Mouse (Mus musculus) kidney, postnatal 0 days (tissue): ENCODE measurements around the gene Syne3. TPM values are rescaled to one million over a fixed set of nuclear protein-coding genes. Genes with fewer than 3 reads are reported as not detected.

Experiments used
- ATAC-seq: fragments of 200-750 bp; cut with Nextera tagmentation; replicated peaks from 2 replicates; pipeline ENCODE4 v1.8.0; 2017; ENCODE audit warnings: low read depth, moderate number of reproducible peaks, moderate TSS enrichment, moderate library complexity; ENCODE audit not compliant: low FRiP score
- DNase-seq: peaks from one replicate; pipeline ENCODE4 v3.0.0-alpha.2; 2016; ENCODE audit warnings: low spot score
- H3K27ac ChIP-seq: fragments of 300-500 bp; sonication (generic); 2 replicates; pipeline ENCODE4 v1.5.1; 2014; ENCODE audit warnings: mild to moderate bottlenecking
- H3K27me3 ChIP-seq: fragments of 300-500 bp; sonication (generic); 2 replicates; pipeline ENCODE4 v1.6.1; 2014; ENCODE audit warnings: low read length, mixed read lengths; ENCODE audit not compliant: insufficient read depth
- H3K36me3 ChIP-seq: fragments of 300-500 bp; sonication (generic); 2 replicates; pipeline ENCODE4 v1.6.1; 2014; ENCODE audit warnings: low read length, mixed read lengths; ENCODE audit not compliant: insufficient read depth
- H3K4me1 ChIP-seq: fragments of 300-500 bp; sonication (generic); replicated peaks from 2 replicates; pipeline ENCODE4 v1.6.1; 2014; ENCODE audit warnings: antibody characterized with exemption, low read length, mixed read lengths; ENCODE audit not compliant: insufficient read depth
- H3K4me2 ChIP-seq: fragments of 300-500 bp; sonication (generic); 2 replicates; pipeline ENCODE4 v1.6.1; 2014; ENCODE audit warnings: mild to moderate bottlenecking, low read length, moderate library complexity, mixed read lengths
- H3K4me3 ChIP-seq: fragments of 300-500 bp; sonication (generic); replicated peaks from 2 replicates; pipeline ENCODE4 v1.5.1; 2014; ENCODE audit warnings: low read depth, low read length
- H3K9ac ChIP-seq: fragments of 300-500 bp; sonication (generic); 2 replicates; pipeline ENCODE4 v1.6.1; 2014; ENCODE audit warnings: low read depth, low read length
- H3K9me3 ChIP-seq: fragments of 300-500 bp; sonication (generic); replicated peaks from 2 replicates; pipeline ENCODE4 v1.6.1; 2016; ENCODE audit warnings: low read length, inconsistent platforms, mixed read lengths
- CTCF ChIP-seq: IDR thresholded peaks from 2 replicates; pipeline ENCODE4 v1.5.1; 2016; ENCODE audit warnings: antibody characterized with exemption, low read depth, mild to moderate bottlenecking, moderate library complexity
- WGBS: fragments of 180-500 bp; shearing (Covaris S2); extraction: QIAGEN DNeasy Blood & Tissue Kit; methylation state at CpG from one replicate; pipeline ENCODE4 v1.1.7; 2014; 5-methylcytosine and 5-hydroxymethylcytosine counted together
- polyA plus RNA-seq: library from polyadenylated mRNA; unstranded; fragments of >200 nt; fragmentation: Nextera tagmentation; extraction: Ambion mirVana; gene quantifications from 2 replicates; pipeline ENCODE4 v1.2.1, GENCODE M21; 2015

Syne3 gene
- polyA plus RNA-seq, 1 experiment from 2014 or later, result 1.0 TPM

DNA sequence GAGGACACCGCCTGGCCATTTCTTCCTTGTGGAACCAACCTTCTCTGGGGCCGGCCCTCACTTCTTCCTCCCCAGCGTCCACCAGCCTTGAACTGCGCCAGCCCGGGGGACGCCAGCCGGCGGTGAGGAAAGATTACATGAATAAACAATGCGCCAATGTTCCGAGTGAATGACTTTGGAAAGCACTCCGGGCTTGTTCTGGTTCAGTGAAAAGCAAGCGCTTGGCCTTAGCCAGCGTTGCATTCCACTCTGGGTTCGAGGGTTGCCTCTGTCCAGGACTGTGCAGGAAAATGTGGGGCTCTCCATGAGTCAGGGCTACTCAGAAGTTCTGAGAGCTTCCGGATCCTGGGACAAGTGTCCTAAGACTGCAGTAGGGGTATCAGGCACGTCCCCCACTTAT, 113.0 kb downstream of the Syne3 start:
- peak; percentile 64 for DNase-seq
- Histone ChIP-seq H3K4me3 (no peak overlapping the region), H3K9me3 (no peaks in the 10 kb centered on the region), H3K36me3 (no peaks in the 10 kb centered on the region), H3K4me1 (peaks cover 8% of the 10 kb centered on the region; the same call in 1 of the 2 replicates), H3K9ac (no peak overlapping the region), H3K27me3 (no peaks in the 10 kb centered on the region), H3K27ac (peak overlapping the region; percentile 95), H3K4me2 (no peak overlapping the region)
- no peak for TF ChIP-seq CTCF
- ATAC-seq, result peak; percentile 86
- 44% methylated on average over 16 of the region's 16 CpGs for WGBS

GRCm38 (mm10) chr12:104892245-104892644, 117.4 kb downstream of the Syne3 start:
- 90% methylated on average over 3 of the region's 3 CpGs for WGBS
- Histone ChIP-seq H3K4me1 (0 out of 2 replicates have a peak, but pooled peaks cover 3% of the 10 kb centered on the region), H3K9ac (no peak overlapping the region), H3K36me3 (no peaks in the 10 kb centered on the region), H3K4me2 (no peak overlapping the region), H3K27me3 (no peaks in the 10 kb centered on the region), H3K27ac (no peak overlapping the region), H3K9me3 (no peaks in the 10 kb centered on the region), H3K4me3 (no peak overlapping the region)
- DNase-seq, result no peak
- no peak for TF ChIP-seq CTCF
- ATAC-seq, result no peak

DNA sequence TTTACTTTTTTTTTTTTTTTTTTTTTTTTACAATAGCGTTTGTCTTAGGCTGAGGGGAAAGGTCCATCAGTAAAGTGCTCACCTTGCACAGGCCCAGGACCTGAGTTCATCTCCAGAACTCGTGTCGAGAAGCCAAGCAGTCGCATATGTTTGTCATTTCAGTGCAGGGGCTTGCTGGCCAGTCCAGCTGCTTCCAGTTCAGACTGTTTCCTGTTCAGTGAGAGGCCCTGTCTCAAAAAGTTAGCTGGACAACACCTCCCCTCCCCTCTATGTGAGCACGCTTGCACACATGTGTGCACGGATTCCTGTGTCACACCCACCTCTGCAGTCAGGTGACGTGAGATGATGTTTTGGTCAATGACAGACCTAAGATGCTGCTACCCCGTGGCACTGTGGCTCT, 119.5 kb downstream of the Syne3 start:
- Histone ChIP-seq H3K27ac (no peak overlapping the region), H3K4me2 (no peak overlapping the region), H3K9ac (no peak overlapping the region), H3K36me3 (no peaks in the 10 kb centered on the region), H3K27me3 (no peaks in the 10 kb centered on the region), H3K4me3 (no peak overlapping the region), H3K4me1 (no peaks in the 10 kb centered on the region), H3K9me3 (no peaks in the 10 kb centered on the region)
- no peak for DNase-seq
- no peak for ATAC-seq
- WGBS, result 81% methylated on average over 8 of the region's 8 CpGs
- no peak for TF ChIP-seq CTCF

- DNase-seq (no peak), ATAC-seq (no peak)
- no peaks in the 10 kb centered on the region for H3K4me1 ChIP-seq
- no peak for TF ChIP-seq CTCF
- no peaks in the 10 kb centered on the region for H3K9me3 ChIP-seq
- no peak overlapping the region for H3K4me2 ChIP-seq
- no peaks in the 10 kb centered on the region for H3K36me3 ChIP-seq
- no peaks in the 10 kb centered on the region for H3K27me3 ChIP-seq
- no peak overlapping the region for H3K4me3 ChIP-seq
- H3K9ac ChIP-seq, result no peak overlapping the region
- no peak overlapping the region for H3K27ac ChIP-seq
- 76% methylated on average over 7 of the region's 7 CpGs for WGBS
Measured at GRCm38 (mm10) chr12:104886104-104886503, 123.5 kb downstream of the Syne3 start.

DNA sequence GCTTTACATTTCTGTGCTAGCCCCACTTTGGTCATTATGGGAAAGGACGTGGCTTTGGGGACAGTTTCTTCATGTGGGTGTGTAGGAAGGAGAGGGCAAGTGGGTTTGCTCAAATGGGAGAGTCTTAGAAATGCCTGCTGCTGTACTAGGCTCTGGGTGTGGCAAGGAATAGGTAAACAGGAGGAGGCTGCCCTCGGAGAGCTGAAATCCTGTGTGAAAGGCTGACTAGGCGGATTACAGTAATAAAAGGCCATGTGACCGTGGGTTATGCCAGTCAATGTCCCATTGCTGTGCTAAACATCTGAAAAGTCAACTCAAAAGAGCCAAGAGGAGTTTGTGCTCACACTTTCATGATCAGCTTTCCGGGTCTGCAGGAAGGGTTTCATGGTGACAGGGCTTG, 127.1 kb downstream of the Syne3 start:
- Histone ChIP-seq H3K4me2 (no peak overlapping the region), H3K4me3 (no peak overlapping the region), H3K27me3 (no peaks in the 10 kb centered on the region), H3K36me3 (no peaks in the 10 kb centered on the region), H3K9me3 (no peaks in the 10 kb centered on the region), H3K4me1 (no peaks in the 10 kb centered on the region), H3K27ac (no peak overlapping the region), H3K9ac (no peak overlapping the region)
- TF ChIP-seq CTCF, result no peak
- DNase-seq, result no peak
- WGBS, result 44% methylated on average over 5 of the region's 5 CpGs
- no peak for ATAC-seq

- H3K4me1 ChIP-seq, result no peaks in the 10 kb centered on the region
- H3K36me3 ChIP-seq, result no peaks in the 10 kb centered on the region
- no peak overlapping the region for H3K27ac ChIP-seq
- H3K9ac ChIP-seq, result no peak overlapping the region
- no peak overlapping the region for H3K4me3 ChIP-seq
- DNase-seq, result no peak
- H3K4me2 ChIP-seq, result no peak overlapping the region
- no peak for TF ChIP-seq CTCF
- no peaks in the 10 kb centered on the region for H3K27me3 ChIP-seq
- ATAC-seq, result no peak
- no peaks in the 10 kb centered on the region for H3K9me3 ChIP-seq
- 64% methylated on average over 2 of the region's 2 CpGs for WGBS
Measured at GRCm38 (mm10) chr12:104882061-104882460, 127.5 kb downstream of the Syne3 start.

DNA sequence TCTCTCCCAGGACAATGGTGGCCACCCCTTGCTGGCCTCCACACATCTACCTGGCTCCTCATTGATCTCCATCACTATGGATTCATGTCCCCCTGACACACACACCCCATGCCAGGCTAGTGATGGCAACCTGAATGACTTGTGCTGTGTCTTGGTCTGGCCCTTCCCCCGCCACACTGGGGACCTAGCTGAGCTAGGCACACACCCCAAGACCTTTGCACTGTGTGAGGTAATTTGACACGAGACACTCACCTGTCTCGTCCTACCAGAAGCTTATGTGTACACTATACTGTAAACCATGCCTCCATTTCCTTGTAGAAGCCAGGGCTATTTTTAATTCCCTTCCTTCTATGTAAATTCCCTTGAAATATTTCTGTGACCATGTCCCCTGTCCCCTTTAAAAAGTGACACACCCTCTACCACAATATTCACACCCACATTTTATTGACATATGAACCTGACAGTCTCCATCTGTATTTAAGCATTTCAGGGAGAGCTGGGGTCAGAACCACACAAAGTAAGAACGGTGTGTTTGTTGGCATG, 128.0 kb downstream of the Syne3 start:
- Histone ChIP-seq H3K9me3 (no peaks in the 10 kb centered on the region), H3K27ac (no peak overlapping the region), H3K4me1 (no peaks in the 10 kb centered on the region), H3K9ac (no peak overlapping the region), H3K4me3 (no peak overlapping the region), H3K4me2 (no peak overlapping the region), H3K27me3 (no peaks in the 10 kb centered on the region), H3K36me3 (no peaks in the 10 kb centered on the region)
- ATAC-seq, result no peak
- WGBS, result 73% methylated on average over 4 of the region's 4 CpGs
- no peak for DNase-seq
- no peak for TF ChIP-seq CTCF
